Mouse (Mus musculus) neural tube, embryonic 13.5 days (tissue): ENCODE measurements around the gene Il2. TPM values are rescaled to one million over a fixed set of nuclear protein-coding genes. Genes with fewer than 3 reads are reported as not detected.

Experiments used
- ATAC-seq: fragments of 200-750 bp; cut with Nextera tagmentation; 2 replicates; pipeline ENCODE4 v1.8.0; 2017; ENCODE audit warnings: low read depth, mild to moderate bottlenecking, moderate TSS enrichment, moderate library complexity
- H3K27ac ChIP-seq: fragments of 300-500 bp; sonication (generic); replicated peaks from 2 replicates; pipeline ENCODE4 v1.5.1; 2015; ENCODE audit warnings: moderate library complexity, mild to moderate bottlenecking, inconsistent platforms
- H3K27me3 ChIP-seq: fragments of 300-500 bp; sonication (generic); 2 replicates; pipeline ENCODE4 v1.6.1; 2015; ENCODE audit warnings: mild to moderate bottlenecking, inconsistent platforms
- H3K36me3 ChIP-seq: fragments of 300-500 bp; sonication (generic); 2 replicates; pipeline ENCODE4 v1.6.1; 2015; ENCODE audit warnings: mild to moderate bottlenecking, inconsistent platforms
- H3K4me1 ChIP-seq: fragments of 300-500 bp; sonication (generic); replicated peaks from 2 replicates; pipeline ENCODE4 v1.6.1; 2015; ENCODE audit warnings: inconsistent platforms
- H3K4me2 ChIP-seq: fragments of 300-500 bp; sonication (generic); 2 replicates; pipeline ENCODE4 v1.6.1; 2015; ENCODE audit warnings: inconsistent platforms, mild to moderate bottlenecking, moderate library complexity
- H3K4me3 ChIP-seq: fragments of 300-500 bp; sonication (generic); 2 replicates; pipeline ENCODE4 v1.5.1; 2015; ENCODE audit warnings: mild to moderate bottlenecking, inconsistent platforms
- H3K9ac ChIP-seq: fragments of 300-500 bp; sonication (generic); 2 replicates; pipeline ENCODE4 v1.6.1; 2015; ENCODE audit warnings: moderate library complexity, mild to moderate bottlenecking, inconsistent platforms
- H3K9me3 ChIP-seq: fragments of 300-500 bp; sonication (generic); 2 replicates; pipeline ENCODE4 v1.6.1; 2016; ENCODE audit warnings: inconsistent platforms
- WGBS: fragments of 180-500 bp; shearing (Covaris S2); methylation state at CpG from one replicate; pipeline ENCODE4 v1.1.7; 2015; 5-methylcytosine and 5-hydroxymethylcytosine counted together
- polyA plus RNA-seq: library from polyadenylated mRNA; unstranded; fragments of >200 nt; fragmentation: Nextera tagmentation; extraction: Ambion mirVana; gene quantifications from 2 replicates; pipeline ENCODE4 v1.2.1, GENCODE M21; 2015

Il2 gene
- 0.42 and 0.74 TPM in 2 replicates for polyA plus RNA-seq

- H3K36me3 ChIP-seq, result no peaks in the 10 kb centered on the region
- H3K4me3 ChIP-seq, result no peak within 1 kb of the TSS
- WGBS, result 84% methylated on average over 4 of the region's 4 CpGs
- no peak within 1 kb of the TSS for H3K4me2 ChIP-seq
- H3K9ac ChIP-seq, result no peak within 1 kb of the TSS
- no peak for ATAC-seq
- H3K9me3 ChIP-seq, result no peaks in the 10 kb centered on the region
- H3K27ac ChIP-seq, result no peak within 1 kb of the TSS
- H3K4me1 ChIP-seq, result no peaks in the 10 kb centered on the region
- H3K27me3 ChIP-seq, result no peaks in the 10 kb centered on the region
Observed at GRCm38 (mm10) chr3:37125655-37126054, at the start of gene Il2. Il2 (minus strand) TSS chr3:37125959.

GRCm38 (mm10) chr3:37174711-37175572 is 49.2 kb upstream of the Il2 start:
- Histone ChIP-seq H3K4me2 (no peak overlapping the region), H3K9ac (no peak overlapping the region), H3K27me3 (no peaks in the 10 kb centered on the region), H3K36me3 (no peaks in the 10 kb centered on the region), H3K4me3 (no peak overlapping the region), H3K9me3 (no peaks in the 10 kb centered on the region), H3K27ac (no peak overlapping the region), H3K4me1 (no peaks in the 10 kb centered on the region)
- no peak for ATAC-seq
- 72% methylated on average over 10 of the region's 10 CpGs for WGBS

- H3K36me3 ChIP-seq, result no peaks in the 10 kb centered on the region
- H3K4me3 ChIP-seq, result no peak overlapping the region
- H3K27me3 ChIP-seq, result no peaks in the 10 kb centered on the region
- H3K9me3 ChIP-seq, result no peaks in the 10 kb centered on the region
- no peak overlapping the region for H3K9ac ChIP-seq
- no peak overlapping the region for H3K27ac ChIP-seq
- H3K4me2 ChIP-seq, result no peak overlapping the region
- 91% methylated on average over 8 of the region's 8 CpGs for WGBS
- no peaks in the 10 kb centered on the region for H3K4me1 ChIP-seq
- no peak for ATAC-seq
Observed at GRCm38 (mm10) chr3:37173285-37173684, 47.5 kb upstream of the Il2 start.

- Histone ChIP-seq H3K9me3 (no peaks in the 10 kb centered on the region), H3K4me3 (no peak overlapping the region), H3K36me3 (no peaks in the 10 kb centered on the region), H3K27ac (no peak overlapping the region), H3K9ac (no peak overlapping the region), H3K4me2 (no peak overlapping the region), H3K27me3 (no peaks in the 10 kb centered on the region), H3K4me1 (no peaks in the 10 kb centered on the region)
- no peak for ATAC-seq
- WGBS, result 86% methylated on average over 2 of the region's 2 CpGs
Observed at GRCm38 (mm10) chr3:37169283-37169682, 43.5 kb upstream of the Il2 start.

GRCm38 (mm10) chr3:37161096-37161495 is 35.3 kb upstream of the Il2 start:
- no peak overlapping the region for H3K4me3 ChIP-seq
- H3K27me3 ChIP-seq, result no peaks in the 10 kb centered on the region
- ATAC-seq, result no peak
- WGBS, result 87% methylated on average over 4 of the region's 4 CpGs
- H3K27ac ChIP-seq, result no peak overlapping the region
- H3K4me1 ChIP-seq, result no peaks in the 10 kb centered on the region
- no peaks in the 10 kb centered on the region for H3K36me3 ChIP-seq
- no peak overlapping the region for H3K4me2 ChIP-seq
- H3K9ac ChIP-seq, result no peak overlapping the region
- no peaks in the 10 kb centered on the region for H3K9me3 ChIP-seq

GRCm38 (mm10) chr3:37158246-37158645 is 32.5 kb upstream of the Il2 start:
- WGBS, result 86% methylated on average over 3 of the region's 3 CpGs
- no peak overlapping the region for H3K4me3 ChIP-seq
- H3K9ac ChIP-seq, result no peak overlapping the region
- H3K27me3 ChIP-seq, result no peaks in the 10 kb centered on the region
- H3K36me3 ChIP-seq, result no peaks in the 10 kb centered on the region
- H3K9me3 ChIP-seq, result no peaks in the 10 kb centered on the region
- no peak overlapping the region for H3K4me2 ChIP-seq
- ATAC-seq, result no peak
- H3K4me1 ChIP-seq, result no peaks in the 10 kb centered on the region
- H3K27ac ChIP-seq, result no peak overlapping the region

- Histone ChIP-seq H3K4me3 (no peak overlapping the region), H3K27ac (no peak overlapping the region), H3K4me2 (no peak overlapping the region), H3K9me3 (no peaks in the 10 kb centered on the region), H3K27me3 (no peaks in the 10 kb centered on the region), H3K9ac (no peak overlapping the region), H3K36me3 (no peaks in the 10 kb centered on the region), H3K4me1 (no peaks in the 10 kb centered on the region)
- WGBS, result 79% methylated on average over 8 of the region's 8 CpGs
- ATAC-seq, result no peak
Observed at GRCm38 (mm10) chr3:37157082-37157481, 31.3 kb upstream of the Il2 start.

- WGBS, result 86% methylated on average over 7 of the region's 7 CpGs
- no peak overlapping the region for H3K27ac ChIP-seq
- no peaks in the 10 kb centered on the region for H3K27me3 ChIP-seq
- H3K4me1 ChIP-seq, result no peaks in the 10 kb centered on the region
- no peak overlapping the region for H3K4me3 ChIP-seq
- no peak overlapping the region for H3K4me2 ChIP-seq
- H3K9me3 ChIP-seq, result no peaks in the 10 kb centered on the region
- no peak overlapping the region for H3K9ac ChIP-seq
- no peak for ATAC-seq
- H3K36me3 ChIP-seq, result no peaks in the 10 kb centered on the region
Observed at GRCm38 (mm10) chr3:37154396-37154795, 28.6 kb upstream of the Il2 start.

- Histone ChIP-seq H3K27me3 (no peaks in the 10 kb centered on the region), H3K4me3 (no peak overlapping the region), H3K4me2 (no peak overlapping the region), H3K9me3 (no peaks in the 10 kb centered on the region), H3K4me1 (no peaks in the 10 kb centered on the region), H3K36me3 (no peaks in the 10 kb centered on the region), H3K9ac (no peak overlapping the region), H3K27ac (no peak overlapping the region)
- WGBS, result 92% methylated on average over 7 of the region's 7 CpGs
- no peak for ATAC-seq
Observed at GRCm38 (mm10) chr3:37153004-37153403, 27.2 kb upstream of the Il2 start.

GRCm38 (mm10) chr3:37152274-37152673 is 26.5 kb upstream of the Il2 start:
- Histone ChIP-seq H3K4me2 (no peak overlapping the region), H3K36me3 (no peaks in the 10 kb centered on the region), H3K27me3 (no peaks in the 10 kb centered on the region), H3K4me1 (no peaks in the 10 kb centered on the region), H3K27ac (no peak overlapping the region), H3K9me3 (no peaks in the 10 kb centered on the region), H3K4me3 (no peak overlapping the region), H3K9ac (no peak overlapping the region)
- WGBS, result 86% methylated on average over 10 of the region's 10 CpGs
- no peak for ATAC-seq

GRCm38 (mm10) chr3:37146810-37147209 is 21.1 kb upstream of the Il2 start:
- Histone ChIP-seq H3K9ac (no peak overlapping the region), H3K27me3 (no peaks in the 10 kb centered on the region), H3K4me2 (no peak overlapping the region), H3K27ac (no peak overlapping the region), H3K4me1 (no peaks in the 10 kb centered on the region), H3K36me3 (no peaks in the 10 kb centered on the region), H3K9me3 (no peaks in the 10 kb centered on the region), H3K4me3 (no peak overlapping the region)
- 73% methylated on average over 7 of the region's 7 CpGs for WGBS
- ATAC-seq, result no peak

GRCm38 (mm10) chr3:37146406-37146805 is 20.6 kb upstream of the Il2 start:
- ATAC-seq, result no peak
- 36% methylated on average over 8 of the region's 8 CpGs for WGBS
- H3K9me3 ChIP-seq, result no peaks in the 10 kb centered on the region
- no peaks in the 10 kb centered on the region for H3K36me3 ChIP-seq
- H3K4me1 ChIP-seq, result no peaks in the 10 kb centered on the region
- H3K27ac ChIP-seq, result no peak overlapping the region
- H3K27me3 ChIP-seq, result no peaks in the 10 kb centered on the region
- no peak overlapping the region for H3K4me2 ChIP-seq
- H3K4me3 ChIP-seq, result no peak overlapping the region
- no peak overlapping the region for H3K9ac ChIP-seq

- no peak overlapping the region for H3K27ac ChIP-seq
- ATAC-seq, result no peak
Observed at GRCm38 (mm10) chr3:37144979-37145378, 19.2 kb upstream of the Il2 start.

More at GRCm38 (mm10) chr3:37144979-37145378, 19.2 kb upstream of the Il2 start:
- Histone ChIP-seq H3K4me3 (no peak overlapping the region), H3K27me3 (no peaks in the 10 kb centered on the region), H3K36me3 (no peaks in the 10 kb centered on the region), H3K4me2 (no peak overlapping the region), H3K4me1 (no peaks in the 10 kb centered on the region), H3K9me3 (no peaks in the 10 kb centered on the region), H3K9ac (no peak overlapping the region)
- WGBS, result 55% methylated on average over 1 of the region's 1 CpGs
